Mouse (Mus musculus): ENCODE results near the gene Zmynd12. TPM values are rescaled to one million over a fixed set of nuclear protein-coding genes. Genes with fewer than 3 reads are reported as not detected.

Zmynd12 gene
- 0.23 and 0.29 TPM in 2 replicates for polyA plus RNA-seq (2014; fragmentation: Nextera tagmentation; extraction: Ambion mirVana)

- peak; percentile 96 for ATAC-seq (ENCODE audit: low FRiP score)
- Histone ChIP-seq H3K9ac (ENCODE audit: low read depth, low read length) (peak within 1 kb of the TSS; percentile 92), H3K4me2 (replicated peaks; ENCODE audit: low read depth, low read length) (peak within 1 kb of the TSS; percentile 85), H3K27ac (ENCODE audit: low read depth, low read length) (peak within 1 kb of the TSS; percentile 79), H3K4me3 (ENCODE audit: low read depth, low read length) (peak within 1 kb of the TSS; percentile 59), H3K27me3 (ENCODE audit: control insufficient read depth, insufficient read depth, low read length) (no peaks in the 10 kb centered on the region), H3K9me3 (ENCODE audit: control insufficient read depth, low read length) (no peaks in the 10 kb centered on the region), H3K4me1 (replicated peaks; ENCODE audit: control insufficient read depth, insufficient read depth, low read length) (no peaks in the 10 kb centered on the region; the same call in 1 of the 2 replicates), H3K36me3 (ENCODE audit: control insufficient read depth, insufficient read depth, low read length) (no peaks in the 10 kb centered on the region)
- DNase-seq (ENCODE audit: low spot score), result peak; percentile 90
- WGBS, result under 1% methylated on average over 51 of the region's 52 CpGs
Measured at GRCm38 (mm10) chr4:119422294-119422964, at the start of gene Zmynd12, which contains the start of gene Ppcs. Gene Zmynd12, plus strand, starts transcription at chr4:119422814. Gene Ppcs, minus strand, starts transcription at chr4:119422420.

- no peaks in the 10 kb centered on the region for H3K36me3 ChIP-seq (ENCODE audit: control insufficient read depth, insufficient read depth, low read length)
- H3K9me3 ChIP-seq (ENCODE audit: control insufficient read depth, low read length), result no peaks in the 10 kb centered on the region
- no peak overlapping the region for H3K27ac ChIP-seq (ENCODE audit: low read depth, low read length)
- no peak overlapping the region for H3K4me2 ChIP-seq (replicated peaks; ENCODE audit: low read depth, low read length)
- no peaks in the 10 kb centered on the region for H3K27me3 ChIP-seq (ENCODE audit: control insufficient read depth, insufficient read depth, low read length)
- H3K4me1 ChIP-seq (replicated peaks; ENCODE audit: control insufficient read depth, insufficient read depth, low read length), result no peaks in the 10 kb centered on the region
- no peak overlapping the region for H3K9ac ChIP-seq (ENCODE audit: low read depth, low read length)
- H3K4me3 ChIP-seq (ENCODE audit: low read depth, low read length), result no peak overlapping the region
- 83% methylated on average over 7 of the region's 7 CpGs for WGBS
- DNase-seq (ENCODE audit: low spot score) (no peak), ATAC-seq (ENCODE audit: low FRiP score) (no peak)
Measured at GRCm38 (mm10) chr4:119381471-119382190, 41.0 kb upstream of the Zmynd12 start.

GRCm38 (mm10) chr4:119389184-119389583 lies 33.4 kb upstream of the Zmynd12 start:
- Histone ChIP-seq H3K9me3 (ENCODE audit: control insufficient read depth, low read length) (no peaks in the 10 kb centered on the region), H3K36me3 (ENCODE audit: control insufficient read depth, insufficient read depth, low read length) (no peaks in the 10 kb centered on the region), H3K4me1 (replicated peaks; ENCODE audit: control insufficient read depth, insufficient read depth, low read length) (no peaks in the 10 kb centered on the region), H3K9ac (ENCODE audit: low read depth, low read length) (no peak overlapping the region), H3K4me2 (replicated peaks; ENCODE audit: low read depth, low read length) (no peak overlapping the region), H3K4me3 (ENCODE audit: low read depth, low read length) (no peak overlapping the region), H3K27ac (ENCODE audit: low read depth, low read length) (no peak overlapping the region), H3K27me3 (ENCODE audit: control insufficient read depth, insufficient read depth, low read length) (no peaks in the 10 kb centered on the region)
- 44% methylated on average over 3 of the region's 3 CpGs for WGBS
- DNase-seq (ENCODE audit: low spot score) (no peak), ATAC-seq (ENCODE audit: low FRiP score) (no peak)

DNA sequence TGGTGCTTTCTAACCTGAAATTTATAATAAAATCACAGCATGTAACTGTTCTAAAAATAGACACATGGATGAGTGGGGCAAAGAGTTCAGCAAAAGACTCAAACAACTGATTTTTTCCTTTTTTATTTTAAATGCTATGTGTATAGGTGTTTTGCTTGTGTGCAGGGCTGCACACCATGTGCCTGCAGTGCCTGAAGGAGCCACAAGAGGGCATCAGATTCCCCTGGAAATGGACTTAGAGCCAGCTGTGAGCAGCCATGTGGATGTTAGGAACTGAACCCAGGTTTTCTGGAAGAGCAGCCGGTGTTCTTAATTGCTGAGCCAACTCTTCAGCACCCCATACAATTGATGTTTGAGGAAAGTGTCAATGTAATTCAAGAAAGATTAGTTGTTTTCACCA lies 32.2 kb upstream of the Zmynd12 start:
- H3K27ac ChIP-seq (ENCODE audit: low read depth, low read length), result no peak overlapping the region
- no peaks in the 10 kb centered on the region for H3K27me3 ChIP-seq (ENCODE audit: control insufficient read depth, insufficient read depth, low read length)
- H3K9ac ChIP-seq (ENCODE audit: low read depth, low read length), result no peak overlapping the region
- H3K4me3 ChIP-seq (ENCODE audit: low read depth, low read length), result no peak overlapping the region
- ATAC-seq (ENCODE audit: low FRiP score), result no peak
- no peak overlapping the region for H3K4me2 ChIP-seq (replicated peaks; ENCODE audit: low read depth, low read length)
- no peaks in the 10 kb centered on the region for H3K36me3 ChIP-seq (ENCODE audit: control insufficient read depth, insufficient read depth, low read length)
- DNase-seq (ENCODE audit: low spot score), result peak; percentile 52
- no peaks in the 10 kb centered on the region for H3K9me3 ChIP-seq (ENCODE audit: control insufficient read depth, low read length)
- no peaks in the 10 kb centered on the region for H3K4me1 ChIP-seq (replicated peaks; ENCODE audit: control insufficient read depth, insufficient read depth, low read length)
- 91% methylated on average over 1 of the region's 1 CpGs for WGBS

DNA sequence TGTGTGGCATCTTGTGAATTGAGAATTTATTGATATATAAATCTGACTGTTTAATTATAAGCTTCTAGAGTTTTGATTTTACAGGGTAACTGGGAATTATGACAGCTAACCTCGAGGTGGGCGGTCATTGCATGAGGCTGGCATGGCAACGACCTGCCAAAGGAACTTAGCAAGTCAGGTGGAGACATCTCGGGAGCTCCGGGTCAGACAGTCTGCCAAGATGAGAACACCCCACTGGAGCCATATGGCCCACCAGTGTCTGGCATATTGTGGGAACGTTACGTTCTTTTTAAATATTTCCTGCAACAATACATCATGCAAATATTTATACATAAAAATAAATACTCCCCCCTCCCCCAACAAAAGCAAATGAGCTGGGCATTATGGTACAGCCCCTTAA lies 23.9 kb upstream of the Zmynd12 start:
- H3K36me3 ChIP-seq (ENCODE audit: control insufficient read depth, insufficient read depth, low read length), result no peaks in the 10 kb centered on the region
- H3K4me1 ChIP-seq (replicated peaks; ENCODE audit: control insufficient read depth, insufficient read depth, low read length), result no peaks in the 10 kb centered on the region
- WGBS, result 81% methylated on average over 7 of the region's 7 CpGs
- H3K4me3 ChIP-seq (ENCODE audit: low read depth, low read length), result no peak overlapping the region
- H3K4me2 ChIP-seq (replicated peaks; ENCODE audit: low read depth, low read length), result no peak overlapping the region
- DNase-seq (ENCODE audit: low spot score) (no peak), ATAC-seq (ENCODE audit: low FRiP score) (no peak)
- no peaks in the 10 kb centered on the region for H3K9me3 ChIP-seq (ENCODE audit: control insufficient read depth, low read length)
- no peaks in the 10 kb centered on the region for H3K27me3 ChIP-seq (ENCODE audit: control insufficient read depth, insufficient read depth, low read length)
- H3K27ac ChIP-seq (ENCODE audit: low read depth, low read length), result no peak overlapping the region
- H3K9ac ChIP-seq (ENCODE audit: low read depth, low read length), result no peak overlapping the region

DNA sequence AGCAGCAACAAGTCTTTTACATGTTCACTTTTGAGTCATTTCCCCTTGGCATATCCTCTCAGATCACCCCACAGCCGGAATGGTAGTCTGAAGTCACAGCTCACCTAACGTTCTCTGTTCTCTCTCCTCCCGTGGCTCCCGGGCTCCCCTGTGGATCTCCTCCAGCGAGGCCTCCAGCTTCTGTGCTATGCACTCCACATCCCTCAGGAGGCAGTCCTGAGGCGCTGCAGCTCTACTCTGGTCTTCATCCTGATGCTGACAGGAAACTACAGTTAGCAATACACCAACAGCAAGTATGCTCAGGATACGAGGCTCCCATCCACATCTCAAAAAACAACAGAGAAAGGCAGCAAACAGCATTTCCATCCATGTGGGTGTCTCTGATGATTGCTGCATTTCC lies 21.7 kb upstream of the Zmynd12 start:
- H3K9me3 ChIP-seq (ENCODE audit: control insufficient read depth, low read length), result no peaks in the 10 kb centered on the region
- H3K27ac ChIP-seq (ENCODE audit: low read depth, low read length), result no peak overlapping the region
- H3K9ac ChIP-seq (ENCODE audit: low read depth, low read length), result no peak overlapping the region
- no peaks in the 10 kb centered on the region for H3K4me1 ChIP-seq (replicated peaks; ENCODE audit: control insufficient read depth, insufficient read depth, low read length)
- no peaks in the 10 kb centered on the region for H3K27me3 ChIP-seq (ENCODE audit: control insufficient read depth, insufficient read depth, low read length)
- DNase-seq (ENCODE audit: low spot score) (no peak), ATAC-seq (ENCODE audit: low FRiP score) (no peak)
- H3K36me3 ChIP-seq (ENCODE audit: control insufficient read depth, insufficient read depth, low read length), result no peaks in the 10 kb centered on the region
- 61% methylated on average over 7 of the region's 7 CpGs for WGBS
- no peak overlapping the region for H3K4me2 ChIP-seq (replicated peaks; ENCODE audit: low read depth, low read length)
- no peak overlapping the region for H3K4me3 ChIP-seq (ENCODE audit: low read depth, low read length)

DNA sequence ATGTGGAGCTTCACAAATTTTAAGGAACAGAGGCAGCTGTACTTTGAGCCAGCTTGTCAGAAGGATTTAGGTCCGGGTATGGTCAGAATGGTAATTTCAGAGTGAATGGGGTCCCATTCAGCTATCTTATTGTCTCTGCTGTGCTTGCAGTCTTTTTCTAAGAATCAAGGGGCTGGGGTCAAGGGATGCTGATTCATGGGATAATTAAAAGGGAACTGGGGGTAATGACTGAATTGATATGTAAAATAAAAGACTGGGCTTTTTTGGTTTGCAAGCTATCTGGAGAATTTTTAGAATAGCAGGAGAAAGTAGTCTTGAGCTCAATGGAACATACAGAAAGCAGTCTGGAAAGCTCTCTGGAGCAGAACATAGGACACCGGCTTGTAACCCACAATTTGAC lies 19.2 kb upstream of the Zmynd12 start:
- H3K4me3 ChIP-seq (ENCODE audit: low read depth, low read length), result no peak overlapping the region
- no peak overlapping the region for H3K9ac ChIP-seq (ENCODE audit: low read depth, low read length)
- DNase-seq (ENCODE audit: low spot score), result no peak
- H3K27me3 ChIP-seq (ENCODE audit: control insufficient read depth, insufficient read depth, low read length), result no peaks in the 10 kb centered on the region
- ATAC-seq (ENCODE audit: low FRiP score), result no peak
- whole genome bisulfite sequencing, result 71% methylated on average over 2 of the region's 2 CpGs
- no peaks in the 10 kb centered on the region for H3K4me1 ChIP-seq (replicated peaks; ENCODE audit: control insufficient read depth, insufficient read depth, low read length)
- no peak overlapping the region for H3K4me2 ChIP-seq (replicated peaks; ENCODE audit: low read depth, low read length)
- H3K36me3 ChIP-seq (ENCODE audit: control insufficient read depth, insufficient read depth, low read length), result no peaks in the 10 kb centered on the region
- no peaks in the 10 kb centered on the region for H3K9me3 ChIP-seq (ENCODE audit: control insufficient read depth, low read length)
- H3K27ac ChIP-seq (ENCODE audit: low read depth, low read length), result no peak overlapping the region

- Histone ChIP-seq H3K9me3 (ENCODE audit: control insufficient read depth, low read length) (no peaks in the 10 kb centered on the region), H3K27ac (ENCODE audit: low read depth, low read length) (no peak overlapping the region), H3K4me2 (replicated peaks; ENCODE audit: low read depth, low read length) (no peak overlapping the region), H3K4me1 (replicated peaks; ENCODE audit: control insufficient read depth, insufficient read depth, low read length) (no peaks in the 10 kb centered on the region), H3K9ac (ENCODE audit: low read depth, low read length) (no peak overlapping the region), H3K27me3 (ENCODE audit: control insufficient read depth, insufficient read depth, low read length) (no peaks in the 10 kb centered on the region; the same call in 1 of the 2 replicates), H3K4me3 (ENCODE audit: low read depth, low read length) (no peak overlapping the region), H3K36me3 (ENCODE audit: control insufficient read depth, insufficient read depth, low read length) (no peaks in the 10 kb centered on the region)
- ATAC-seq (ENCODE audit: low FRiP score), result no peak
- no peak for DNase-seq (ENCODE audit: low spot score)
- WGBS, result 76% methylated on average over 12 of the region's 12 CpGs
Measured at GRCm38 (mm10) chr4:119411877-119412650, 10.6 kb upstream of the Zmynd12 start.
